Mouse (Mus musculus): ENCODE results near the gene Ramp3.

The Ramp3 gene

DNA sequence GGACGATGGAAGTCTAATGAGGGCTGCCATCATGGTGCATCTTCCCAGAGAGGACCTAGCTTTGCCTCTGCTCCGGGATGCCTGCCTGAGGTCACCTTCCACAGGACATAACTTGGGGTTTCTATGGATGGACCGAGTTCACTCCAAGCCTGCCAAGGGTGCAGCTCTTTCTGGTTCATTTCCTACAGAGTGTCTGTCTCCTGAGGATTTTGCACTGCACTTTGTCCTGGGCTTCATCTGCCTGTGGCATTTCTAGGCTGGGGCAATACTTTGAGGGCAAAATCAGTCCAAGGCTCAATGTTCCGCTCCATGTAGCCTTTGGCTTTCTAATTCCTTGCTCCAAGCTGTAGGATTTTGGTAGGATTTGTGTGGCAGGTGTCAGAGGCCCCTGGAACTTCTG is 12.5 kb downstream of the Ramp3 start:
- no peak for DNase-seq (ENCODE audit: low read depth)

DNA sequence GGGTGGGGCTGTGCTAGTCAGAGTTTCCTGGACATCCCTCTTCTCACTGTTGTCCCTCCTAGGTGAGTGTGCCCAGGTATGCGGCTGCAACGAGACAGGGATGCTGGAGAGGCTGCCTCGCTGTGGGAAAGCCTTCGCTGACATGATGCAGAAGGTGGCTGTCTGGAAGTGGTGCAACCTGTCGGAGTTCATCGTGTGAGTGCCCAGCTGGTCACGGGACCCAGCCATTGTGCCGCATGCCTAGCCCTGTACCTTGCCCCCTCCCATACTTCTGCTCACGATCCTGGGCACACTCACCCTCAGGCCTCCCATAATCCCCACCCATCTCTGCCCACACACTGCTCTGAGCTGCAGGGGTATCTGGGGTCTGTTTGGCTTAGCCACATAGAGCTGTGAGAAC is 16.4 kb downstream of the Ramp3 start:
- no peak for DNase-seq (ENCODE audit: low read depth)

DNA sequence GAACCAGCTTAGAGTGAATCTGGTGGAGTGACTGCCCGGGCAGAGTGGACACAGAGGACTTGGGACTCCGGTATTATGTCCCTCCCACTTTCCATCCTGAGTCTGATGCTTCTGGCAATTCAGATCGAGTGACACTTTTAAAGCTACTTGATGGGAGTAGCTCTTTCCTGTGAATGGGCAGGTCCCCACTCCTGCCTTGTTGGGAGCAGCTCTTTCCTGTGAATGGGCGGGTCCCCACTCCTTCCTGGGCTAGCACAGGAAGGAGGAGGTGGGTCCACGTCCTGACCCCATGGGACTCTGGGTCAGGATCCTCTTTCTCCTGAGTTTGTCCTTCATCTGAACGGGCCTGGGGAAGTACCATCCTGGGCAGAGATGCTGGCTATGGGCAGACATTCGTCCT is 17.1 kb downstream of the Ramp3 start:
- no peak for DNase-seq (ENCODE audit: low read depth)

DNA sequence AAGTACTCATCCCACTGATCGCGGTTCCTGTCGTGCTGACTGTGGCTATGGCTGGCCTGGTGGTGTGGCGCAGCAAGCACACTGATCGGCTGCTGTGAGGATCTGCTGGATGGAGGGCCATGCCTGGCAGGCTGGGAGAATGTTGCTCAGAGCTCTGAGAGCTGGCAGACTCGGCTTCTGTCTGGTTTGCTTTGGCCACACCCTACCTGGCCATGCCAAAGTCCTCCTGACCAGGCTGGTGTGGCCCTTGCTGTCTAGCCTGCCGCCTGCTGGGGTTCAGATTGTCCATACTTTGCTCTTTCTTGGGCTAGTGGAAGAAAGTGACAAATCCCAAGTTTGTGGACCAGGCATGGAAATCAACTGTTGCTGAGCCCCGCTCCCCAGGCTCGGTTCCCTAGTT is 18.3 kb downstream of the Ramp3 start:
- DNase-seq (ENCODE audit: low read depth): no peak

DNA sequence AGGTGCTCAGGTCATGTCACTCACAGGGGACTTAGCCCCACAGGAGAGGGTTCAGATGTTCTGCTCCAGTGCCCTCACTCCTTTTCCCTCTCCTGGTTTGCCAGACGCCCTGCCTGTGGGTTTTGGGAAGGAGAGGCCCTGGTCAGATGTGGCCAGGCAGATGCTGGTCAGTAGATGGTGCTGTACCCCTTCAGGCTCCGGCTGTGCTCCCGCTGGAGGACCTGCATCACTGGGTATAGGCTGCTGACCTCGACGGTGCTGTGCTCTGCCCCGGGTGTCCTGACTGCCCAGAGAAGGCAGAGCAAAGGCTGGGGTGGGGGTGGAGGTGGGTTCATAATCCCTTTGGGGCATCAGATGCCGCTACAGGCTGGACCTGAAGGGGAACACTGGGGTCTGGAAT is 19.2 kb downstream of the Ramp3 start:
- DNase-seq (ENCODE audit: low read depth): peak; percentile 69

DNA sequence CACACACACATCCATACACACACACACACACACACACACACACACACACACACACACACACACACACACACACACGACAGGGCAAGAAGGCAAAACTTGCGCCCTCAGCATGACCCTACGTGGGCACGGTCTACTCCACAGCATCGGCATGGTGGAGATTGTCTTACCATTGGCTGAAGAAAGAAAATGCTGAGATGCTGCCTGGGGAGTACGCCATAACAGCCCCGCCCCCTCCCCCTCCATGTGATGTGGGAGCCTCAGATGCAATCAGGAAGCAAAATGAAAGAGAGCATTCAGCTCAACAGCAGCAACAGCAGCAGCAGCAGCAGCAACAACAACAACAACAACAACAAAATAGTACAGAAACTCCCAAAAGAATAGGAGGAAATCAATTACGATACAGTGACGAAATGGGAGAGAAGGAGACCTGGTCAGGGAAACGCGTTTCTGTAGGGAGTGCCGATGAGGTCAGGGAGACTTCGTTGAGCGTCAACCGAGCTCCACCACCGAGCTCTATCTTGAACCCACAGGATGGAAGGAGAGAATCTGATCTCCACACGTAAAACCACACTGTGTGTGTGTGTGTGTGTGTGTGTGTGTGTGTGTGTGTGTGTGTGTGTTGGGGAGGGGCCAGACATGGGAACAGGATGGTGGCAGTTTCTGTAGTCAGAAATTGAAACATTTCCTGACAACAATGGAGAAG is 21.5 kb downstream of the Ramp3 start:
- peak; percentile 44 for DNase-seq (ENCODE audit: low read depth)

DNA sequence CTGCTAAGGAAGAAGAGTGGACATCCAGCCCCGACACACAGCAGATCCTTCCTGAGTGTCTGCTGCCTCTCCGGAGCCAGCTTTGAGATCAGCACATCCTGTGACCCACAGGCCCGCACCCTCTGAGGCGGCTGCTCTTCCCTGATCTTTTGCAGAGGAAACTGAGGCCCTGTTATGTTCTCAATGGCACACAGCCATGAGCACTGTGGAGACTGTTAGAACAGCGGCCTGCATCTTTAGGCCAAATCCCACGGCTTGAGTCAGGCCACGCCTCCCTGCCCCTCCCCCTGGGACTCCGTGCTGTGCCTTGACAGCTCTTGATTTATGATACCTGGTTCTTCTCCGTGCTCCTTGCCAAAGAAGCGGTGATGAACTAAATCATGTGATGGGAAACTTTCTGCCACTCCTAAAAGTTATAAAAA is 22.1 kb downstream of the Ramp3 start:
- DNase-seq (ENCODE audit: low read depth): peak; percentile 97

DNA sequence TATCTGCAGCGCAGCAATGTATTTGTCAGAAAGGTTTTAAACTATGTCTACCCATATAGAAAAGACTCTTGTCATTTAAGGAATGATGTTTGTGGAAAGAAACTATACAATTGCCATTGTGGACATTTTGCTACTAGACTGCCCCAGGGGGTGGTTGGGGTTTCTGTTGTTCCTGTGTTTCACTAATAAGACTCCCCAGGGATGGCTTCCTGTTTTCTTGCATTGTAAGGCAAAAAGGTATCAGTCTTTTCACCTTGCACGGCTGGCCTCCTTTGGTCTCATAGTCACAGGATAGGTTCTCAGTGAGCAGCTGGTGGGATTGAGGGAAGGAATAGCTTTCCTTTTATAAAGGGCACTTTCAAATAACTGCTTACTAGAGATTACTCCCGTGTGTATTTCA is 26.4 kb downstream of the Ramp3 start:
- no peak for DNase-seq (ENCODE audit: low read depth)

DNA sequence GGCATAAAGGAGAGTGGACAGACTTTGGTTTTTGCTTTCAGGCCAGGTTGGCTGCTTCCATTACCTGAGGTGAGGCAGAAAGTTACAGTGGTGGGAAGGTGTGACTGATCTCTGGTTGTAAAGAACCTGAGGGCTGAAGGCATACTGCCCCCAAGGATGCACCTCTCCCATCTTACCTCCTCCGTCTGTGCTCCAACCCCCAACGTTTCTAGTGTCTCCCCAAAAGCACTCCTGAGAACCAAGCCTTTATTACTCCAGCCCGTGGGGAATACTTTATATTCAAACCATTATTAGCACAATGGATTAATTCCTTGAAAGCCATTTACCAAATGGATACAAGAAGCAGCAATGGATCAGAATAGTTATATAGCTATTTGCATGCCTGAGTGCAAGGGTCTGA is 30.6 kb downstream of the Ramp3 start:
- no peak for DNase-seq (ENCODE audit: low read depth)

DNA sequence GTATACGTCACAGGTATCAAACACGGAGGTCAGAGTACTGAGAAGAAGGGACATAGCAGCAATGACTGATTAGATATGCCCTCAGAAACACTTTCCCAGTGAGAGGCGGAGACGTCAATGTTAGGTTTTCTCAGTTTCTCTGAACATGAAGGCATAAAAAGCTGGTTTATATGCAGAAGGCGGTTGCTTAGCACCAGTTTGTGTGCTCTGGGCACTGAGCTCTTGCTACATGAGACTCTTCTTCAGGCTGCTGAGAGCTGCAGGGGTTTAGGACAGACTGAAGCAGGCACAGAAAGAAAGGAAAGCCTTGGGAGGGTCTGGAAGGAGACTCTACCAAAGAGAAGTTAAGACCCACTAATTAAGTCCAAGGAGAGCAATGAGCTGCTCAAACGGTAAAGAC is 34.0 kb downstream of the Ramp3 start:
- DNase-seq (ENCODE audit: low read depth): no peak

DNA sequence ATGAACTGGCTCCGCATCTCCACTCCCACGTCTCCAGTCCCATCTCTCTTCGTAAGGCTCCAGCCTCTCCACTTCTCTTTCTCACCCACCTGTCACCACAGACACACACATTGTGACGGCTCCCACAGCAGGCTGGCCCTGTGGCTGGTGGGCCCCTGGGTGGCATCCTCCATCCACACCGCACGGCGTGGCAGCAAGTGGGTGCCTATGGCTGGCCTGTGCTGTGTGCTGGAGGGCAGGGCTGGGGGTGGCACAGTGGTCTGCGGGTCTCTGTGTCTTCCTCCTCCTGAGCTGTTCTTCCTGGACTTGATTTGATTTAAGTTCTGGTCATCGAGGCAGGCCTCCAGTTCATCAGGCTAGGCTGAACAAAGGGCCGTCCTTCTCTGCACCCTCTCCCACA is 35.8 kb downstream of the Ramp3 start:
- DNase-seq (ENCODE audit: low read depth): no peak

DNA sequence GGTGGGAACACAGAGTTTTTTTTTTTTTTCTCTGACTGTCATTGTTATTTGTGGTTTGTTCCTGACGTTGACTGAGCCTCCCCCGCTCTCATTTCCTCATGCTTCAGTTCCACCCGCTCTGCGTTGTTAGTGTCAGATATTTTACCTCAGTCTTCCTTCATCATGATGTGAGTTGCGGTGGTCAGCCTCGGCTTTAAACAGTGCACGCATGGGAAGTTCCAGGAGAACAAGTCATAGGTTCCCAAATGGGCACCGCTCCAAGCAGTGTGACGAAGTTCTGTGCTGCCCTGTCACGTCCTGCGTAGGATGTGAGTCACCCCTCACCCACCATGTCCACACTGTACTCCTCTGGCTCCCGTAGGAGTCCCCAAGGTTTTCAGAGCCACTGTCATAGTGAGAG is 36.9 kb downstream of the Ramp3 start:
- peak; percentile 88 for DNase-seq (ENCODE audit: low read depth)

DNA sequence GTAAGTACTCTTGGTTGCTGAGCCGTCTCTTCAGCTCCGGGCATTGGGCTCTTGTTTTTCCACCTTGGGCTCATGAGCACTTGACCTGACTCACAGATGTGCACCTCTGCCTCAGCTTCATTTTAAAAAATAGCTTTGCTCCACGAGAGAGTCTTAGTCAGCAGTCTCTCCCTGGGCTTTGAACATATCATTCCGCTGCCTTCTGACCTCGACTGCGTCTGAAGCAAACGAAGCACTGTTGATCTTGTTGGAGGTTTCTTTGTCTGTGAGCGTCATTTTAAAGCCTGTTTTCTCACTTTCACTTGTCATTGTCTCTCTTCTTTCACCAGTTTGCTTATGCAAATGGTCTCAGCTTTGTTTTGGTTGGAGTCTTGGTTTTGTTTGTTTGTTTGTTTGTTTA is 38.2 kb downstream of the Ramp3 start:
- DNase-seq (ENCODE audit: low read depth): no peak

DNA sequence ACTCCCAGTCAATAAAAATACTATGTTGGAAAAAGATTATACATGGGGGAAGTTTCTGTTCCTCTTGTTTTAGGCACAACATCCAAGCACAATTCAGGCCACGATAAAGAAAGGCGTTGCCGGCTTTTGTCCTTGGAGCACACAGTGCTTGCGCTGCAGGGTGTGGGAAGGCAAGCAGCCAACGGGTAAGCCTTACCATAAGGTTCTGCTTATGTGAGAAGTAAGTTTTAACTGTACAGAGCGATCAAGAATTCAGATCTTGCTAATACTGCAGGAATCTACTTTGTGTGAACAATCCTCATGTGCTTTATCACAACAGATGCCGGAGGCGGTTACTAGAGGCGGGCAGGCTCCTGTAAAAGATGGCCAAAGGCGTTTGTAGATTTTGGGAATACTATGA is 39.4 kb downstream of the Ramp3 start:
- peak; percentile 94 for DNase-seq (ENCODE audit: low read depth)

DNA sequence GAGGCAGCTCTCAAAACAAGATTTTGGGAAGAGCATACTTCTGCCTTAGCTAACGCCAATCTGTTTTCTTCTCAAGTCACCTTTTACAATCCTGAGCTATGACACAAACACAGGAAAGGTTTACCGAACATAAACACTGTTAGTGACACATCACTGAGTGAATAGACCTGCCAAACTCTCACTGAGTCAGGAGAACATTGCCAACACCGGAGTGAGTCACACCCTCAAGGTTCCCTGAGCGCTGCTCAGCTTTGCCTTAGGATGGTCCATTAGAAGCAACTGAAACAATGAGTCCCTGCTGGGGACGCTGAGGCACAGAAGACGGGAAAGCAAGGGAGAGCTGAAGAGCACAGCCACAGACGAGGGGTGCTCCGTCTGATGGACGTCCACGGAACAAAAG is 40.0 kb downstream of the Ramp3 start:
- DNase-seq (ENCODE audit: low read depth): peak; percentile 93

DNA sequence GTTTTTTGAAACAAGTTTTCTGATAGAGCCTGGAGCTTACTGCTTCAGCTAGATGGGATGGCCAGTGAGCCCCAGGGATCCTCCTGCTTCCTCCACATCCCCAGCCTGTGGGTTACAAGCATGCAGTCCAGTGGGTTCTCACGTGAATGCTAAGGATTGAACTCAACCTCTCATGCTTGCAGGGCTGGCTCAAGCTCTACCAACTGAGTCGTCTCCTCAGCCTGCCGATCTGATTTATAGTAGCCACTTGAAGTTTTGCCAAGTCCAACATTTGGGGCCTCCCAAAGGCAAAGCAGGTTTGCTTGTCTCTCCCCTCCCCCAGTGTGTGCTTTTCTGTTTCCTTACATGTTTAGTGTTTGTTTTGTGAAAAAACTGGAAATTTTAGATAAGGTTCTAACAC is 43.9 kb downstream of the Ramp3 start:
- DNase-seq (ENCODE audit: low read depth): peak; percentile 83

DNA sequence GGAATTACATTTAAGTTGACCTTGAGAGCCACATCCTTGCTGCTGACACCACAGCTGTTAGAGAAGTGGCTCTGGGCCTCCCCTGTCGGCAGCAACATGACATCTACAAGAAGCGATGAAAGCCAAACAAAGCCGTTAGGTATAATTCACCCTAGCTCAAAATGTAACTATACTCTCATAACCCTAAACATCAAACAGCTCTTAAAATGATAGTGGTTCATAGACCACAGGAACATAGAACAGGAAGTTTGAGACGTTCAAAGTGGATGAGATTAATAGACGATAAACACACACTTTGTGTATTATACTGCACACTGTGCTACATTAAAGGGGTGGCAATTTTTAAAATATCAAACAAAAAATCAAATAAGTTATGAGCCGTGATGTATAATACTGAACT is 46.5 kb downstream of the Ramp3 start:
- no peak for DNase-seq (ENCODE audit: low read depth)

DNA sequence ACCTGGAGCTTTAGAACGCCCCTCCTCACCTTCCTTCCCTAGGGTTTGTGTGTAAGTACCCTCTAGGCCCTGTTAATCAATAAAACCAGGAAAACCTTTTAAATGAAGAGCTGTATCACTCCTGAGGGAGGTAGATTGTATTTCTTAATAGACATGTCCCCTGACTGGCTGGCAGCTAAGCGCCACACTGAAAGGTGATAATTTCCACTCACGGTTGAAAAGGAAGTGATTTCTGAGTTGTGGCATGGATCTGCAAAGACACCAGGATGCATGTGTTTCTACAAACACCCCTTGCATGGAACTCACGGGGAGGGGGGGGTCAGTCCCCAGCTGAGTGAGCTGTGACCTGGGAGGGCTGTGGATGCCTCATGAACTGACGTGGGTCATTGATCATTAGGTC is 47.2 kb downstream of the Ramp3 start:
- no peak for DNase-seq (ENCODE audit: low read depth)

DNA sequence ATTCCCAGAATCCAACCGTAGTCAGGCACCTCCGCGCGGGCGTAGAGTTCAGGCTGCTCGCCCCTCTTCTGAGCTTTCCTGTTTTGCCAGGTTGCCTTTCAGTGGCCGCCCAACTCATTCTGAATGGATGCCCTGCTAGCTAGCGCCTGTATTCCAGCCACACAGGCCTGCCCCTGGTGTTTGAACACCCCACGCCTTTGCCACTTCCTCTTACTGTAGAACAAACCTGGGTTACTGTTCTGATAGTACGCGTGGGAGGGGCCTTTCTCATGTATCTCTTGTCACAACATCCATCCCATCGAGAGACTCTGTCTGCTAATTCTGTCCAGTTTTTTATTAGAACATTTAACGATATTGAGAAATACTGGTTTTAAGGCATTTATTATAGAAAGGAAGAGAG is 48.5 kb downstream of the Ramp3 start:
- no peak for DNase-seq (ENCODE audit: low read depth)

DNA sequence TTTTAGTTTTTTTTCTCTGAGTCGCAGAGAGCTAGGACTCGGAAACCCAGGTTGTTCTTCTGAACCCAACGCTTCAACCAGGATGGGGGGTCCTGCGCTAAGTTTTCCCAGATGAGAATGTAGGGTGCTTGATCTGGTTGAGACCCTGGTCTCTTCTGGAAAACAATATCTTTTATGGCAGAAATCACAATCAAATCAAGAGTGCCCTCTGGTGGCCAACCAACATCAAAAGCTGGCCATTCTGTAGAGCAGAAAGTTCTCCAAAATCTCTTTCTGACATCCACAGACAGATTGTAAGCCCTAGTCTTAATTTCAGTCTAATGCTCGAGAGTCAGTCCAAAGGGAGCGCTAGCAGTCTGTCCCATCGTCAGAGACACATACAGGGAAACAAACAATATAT is 50.1 kb downstream of the Ramp3 start:
- no peak for DNase-seq (ENCODE audit: low read depth)

DNA sequence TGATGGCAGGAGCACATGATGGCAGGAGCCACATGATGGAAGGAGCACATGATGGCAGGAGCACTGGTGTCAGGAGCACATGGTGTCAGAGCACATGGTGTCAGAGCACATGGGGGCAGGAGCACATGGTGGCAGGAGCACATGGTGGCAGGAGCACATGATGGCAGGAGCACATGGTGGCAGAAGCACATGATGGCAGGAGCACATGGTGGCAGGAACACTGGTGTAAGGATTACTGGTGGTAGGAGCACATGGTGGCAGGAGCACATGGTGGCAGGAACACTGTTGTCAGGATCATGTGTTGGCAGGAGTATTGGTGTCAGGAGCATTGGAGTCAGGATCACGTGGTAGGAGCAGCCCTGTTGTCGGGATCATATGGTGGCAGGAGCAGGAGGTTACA is 52.1 kb downstream of the Ramp3 start:
- no peak for DNase-seq (ENCODE audit: low read depth)

DNA sequence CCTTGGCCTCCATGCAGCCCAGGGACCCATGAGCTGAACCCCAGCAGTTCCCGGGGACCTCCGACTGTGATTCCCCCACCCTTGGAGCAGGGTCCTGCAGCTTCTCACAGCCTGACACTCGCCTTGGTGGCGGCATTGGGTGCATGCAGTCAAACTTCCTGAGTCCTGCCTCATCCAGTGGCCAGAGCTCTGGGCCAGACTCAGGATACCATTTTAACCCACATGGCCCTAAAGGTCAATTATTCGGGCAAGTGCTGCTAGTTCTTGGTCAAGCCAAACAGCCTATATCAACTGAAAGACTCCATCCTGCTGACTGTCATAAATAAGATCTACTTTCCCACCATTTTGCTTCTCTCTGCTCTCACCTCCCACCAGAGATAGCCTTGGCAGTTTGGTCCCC is 62.4 kb downstream of the Ramp3 start:
- DNase-seq (ENCODE audit: low read depth): no peak

DNA sequence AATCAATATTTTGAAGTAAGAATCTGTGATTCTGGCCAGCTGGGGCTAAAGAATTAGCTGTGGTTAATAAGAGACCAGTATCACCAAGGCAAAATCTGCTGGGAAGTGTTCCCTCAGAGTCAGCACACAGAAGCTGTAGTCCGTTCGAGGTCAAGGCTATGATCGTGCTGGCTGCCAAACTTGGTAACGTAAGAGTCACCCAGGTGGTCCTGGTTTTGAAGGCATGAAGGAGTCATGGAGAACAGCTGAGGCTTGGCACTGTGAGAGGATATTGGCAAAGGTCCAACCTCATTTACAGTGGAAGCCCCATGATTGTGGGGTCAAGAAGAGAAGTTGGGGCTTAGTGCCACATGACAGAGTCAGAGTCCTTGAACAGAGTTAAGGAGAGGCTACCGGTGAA is 68.6 kb downstream of the Ramp3 start:
- no peak for DNase-seq (ENCODE audit: low read depth)

All from NIH3T3 (cell line).